Comparison of ENCODE assay signal across 1 mouse cellular context in genomic region chr5:142441332-142442044, GRCm38 (mm10).
TF ChIP-seq lines count a peak whose summit lies in the region.

No protein-coding gene starts in this region.

TF ChIP-seq in CH12.LX, 34 proteins besides CTCF, POLR2A, EP300 and RAD21 (continued from another document):
- TF ChIP-seq ZMIZ1 (IDR thresholded peaks at IDR 0.05; ENCODE audit: low read depth, low read length) (no peak), SMC3 (IDR thresholded peaks at IDR 0.05; ENCODE audit: low read depth, low read length) (no peak), PAX5 (IDR thresholded peaks at IDR 0.05; ENCODE audit: low read length) (no peak)
